Mouse (Mus musculus): ENCODE results near the gene Ccnt2.

DNA sequence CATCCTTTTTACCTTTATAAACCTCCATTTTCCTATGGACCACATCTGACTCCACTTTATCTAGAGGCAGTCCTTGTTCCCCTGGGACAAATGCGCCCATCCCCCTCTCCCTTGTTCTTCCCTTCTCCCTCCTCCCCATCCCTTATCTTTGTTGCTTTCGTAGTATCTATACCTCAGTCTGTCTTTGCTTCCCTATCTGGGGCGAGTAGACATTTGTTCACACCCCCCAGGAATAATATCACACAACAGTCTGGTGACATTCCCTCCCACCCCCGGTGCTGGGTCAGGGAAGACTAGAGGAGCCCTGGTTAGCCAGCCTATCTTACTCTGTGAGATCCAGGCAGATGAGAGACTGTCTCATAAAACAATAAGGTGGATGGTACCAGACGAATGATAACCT is 71.5 kb downstream of the Ccnt2 start:
- TF ChIP-seq EP300 (IDR thresholded peaks at IDR 0.05; ENCODE audit: low read depth) (no peak), CTCF (IDR thresholded peaks at IDR 0.05; ENCODE audit: low read depth) (no peak)

Data from liver, postnatal 0 days (tissue).